Mouse (Mus musculus) lung, postnatal 25 days (tissue): Measurements from ENCODE around the gene Cd63.

Experiments used
- DNase-seq: peaks from one replicate; pipeline ENCODE4 v3.0.0; 2022; ENCODE audit warnings: low spot score

Cd63 gene

GRCm38 (mm10) chr10:128904812-128905211 lies 4.0 kb downstream of the Cd63 start:
- no peak for DNase-seq

- DNase-seq, result no peak
Measured at GRCm38 (mm10) chr10:128908778-128909448, 8.1 kb downstream of the Cd63 start.

- DNase-seq, result peak; percentile 85
Measured at GRCm38 (mm10) chr10:128909567-128910028, 8.8 kb downstream of the Cd63 start.

GRCm38 (mm10) chr10:128910066-128910841 lies 9.5 kb downstream of the Cd63 start:
- peak; percentile 35 for DNase-seq

- no peak for DNase-seq
Measured at GRCm38 (mm10) chr10:128911430-128911829, 10.6 kb downstream of the Cd63 start.

GRCm38 (mm10) chr10:128912268-128912667 lies 11.5 kb downstream of the Cd63 start:
- no peak for DNase-seq

- DNase-seq, result no peak
Measured at GRCm38 (mm10) chr10:128912791-128913190, 12.0 kb downstream of the Cd63 start.

- DNase-seq, result peak; percentile 89
Measured at GRCm38 (mm10) chr10:128913219-128913618, 12.4 kb downstream of the Cd63 start.

- no peak for DNase-seq
Measured at GRCm38 (mm10) chr10:128913696-128914095, 12.9 kb downstream of the Cd63 start.

GRCm38 (mm10) chr10:128915550-128915949 lies 14.8 kb downstream of the Cd63 start:
- no peak for DNase-seq

- DNase-seq, result no peak
Measured at GRCm38 (mm10) chr10:128916665-128917064, 15.9 kb downstream of the Cd63 start.

GRCm38 (mm10) chr10:128917400-128917799 lies 16.6 kb downstream of the Cd63 start:
- DNase-seq, result no peak

- no peak for DNase-seq
Measured at GRCm38 (mm10) chr10:128918246-128918645, 17.5 kb downstream of the Cd63 start.

GRCm38 (mm10) chr10:128919203-128919631 lies 18.4 kb downstream of the Cd63 start:
- no peak for DNase-seq

GRCm38 (mm10) chr10:128919966-128920365 lies 19.2 kb downstream of the Cd63 start:
- no peak for DNase-seq

GRCm38 (mm10) chr10:128920736-128921161 lies 20.0 kb downstream of the Cd63 start:
- no peak for DNase-seq

- DNase-seq, result no peak
Measured at GRCm38 (mm10) chr10:128921251-128921650, 20.5 kb downstream of the Cd63 start.

- no peak for DNase-seq
Measured at GRCm38 (mm10) chr10:128921883-128922821, 21.4 kb downstream of the Cd63 start.

GRCm38 (mm10) chr10:128922822-128923012 lies 21.9 kb downstream of the Cd63 start, which contains the start of gene Rdh5:
Gene Rdh5, minus strand, starts transcription at chr10:128922888.
- DNase-seq, result no peak

- peak; percentile 97 for DNase-seq
Measured at GRCm38 (mm10) chr10:128923013-128923691, 22.4 kb downstream of the Cd63 start.

- DNase-seq, result no peak
Measured at GRCm38 (mm10) chr10:128923935-128924334, 23.1 kb downstream of the Cd63 start, which contains the start of gene Bloc1s1. Gene Bloc1s1, minus strand, starts transcription at chr10:128924035.

GRCm38 (mm10) chr10:128928356-128928755 lies 27.6 kb downstream of the Cd63 start:
- no peak for DNase-seq
